Mouse (Mus musculus): ENCODE data around the gene Snrpa1.

DNA sequence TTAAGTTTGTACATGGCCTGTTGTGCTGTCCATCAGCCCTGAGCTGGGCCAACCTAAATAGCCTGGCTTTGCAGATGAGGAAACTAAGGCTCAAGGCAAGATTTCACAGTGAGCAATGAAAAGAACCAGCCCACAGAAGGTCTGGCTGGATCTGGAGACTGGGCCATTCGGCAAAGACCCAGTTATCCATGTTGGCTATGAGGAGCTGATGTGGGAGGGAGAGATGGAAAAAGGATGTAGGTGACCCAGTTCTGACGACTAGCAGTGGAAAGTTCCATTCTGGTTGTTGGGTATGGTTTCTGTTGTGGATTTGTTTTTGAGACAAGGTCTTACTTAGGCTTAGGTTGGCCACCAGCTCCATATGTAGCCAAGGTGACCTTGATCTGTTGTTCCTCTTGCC lies 29.3 kb downstream of the Snrpa1 start:
- no peak for TF ChIP-seq HCFC1 (IDR thresholded peaks at IDR 0.05; ENCODE audit: borderline replicate concordance, insufficient read depth, low read length)
- no peak for TF ChIP-seq MAFK (IDR thresholded peaks at IDR 0.05; ENCODE audit: insufficient read depth, low read depth, low read length)
- TF ChIP-seq ZNF384 (IDR thresholded peaks at IDR 0.05; ENCODE audit: low read depth, low read length): no peak
